Mouse (Mus musculus) spleen, adult 18-20 months (tissue): Measurements from ENCODE around the gene Wnk1.

Source experiments
- DNase-seq, 2 experiments: peaks; one replicate each; pipeline ENCODE4 v3.0.0; 2022; ENCODE audit warnings: mixed read lengths in 2 of 2

The Wnk1 gene

GRCm38 (mm10) chr6:120039668-120040556, 1.4 kb upstream of the Wnk1 start:
- peak; percentile 70 to 82 for DNase-seq

DNA sequence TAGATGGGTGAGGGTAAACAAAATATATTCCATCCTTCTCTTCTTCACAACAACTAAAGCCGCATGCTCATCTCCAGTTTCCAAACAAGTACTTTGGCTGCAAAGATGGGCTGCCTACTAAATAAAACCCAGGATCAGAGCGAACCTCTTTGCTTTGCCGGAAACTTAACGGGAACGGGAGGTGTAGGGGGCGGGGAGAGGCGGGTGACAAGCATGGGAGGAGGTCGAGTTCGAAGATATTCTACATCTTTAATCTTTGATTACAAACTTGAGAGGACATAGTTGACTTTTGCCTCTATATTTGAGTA, 738 bp upstream of the Wnk1 start:
- peak; percentile 16 to 44 for DNase-seq

GRCm38 (mm10) chr6:120037636-120038365, 671 bp downstream of the Wnk1 start:
- DNase-seq, result peak; percentile 77 to 80

DNA sequence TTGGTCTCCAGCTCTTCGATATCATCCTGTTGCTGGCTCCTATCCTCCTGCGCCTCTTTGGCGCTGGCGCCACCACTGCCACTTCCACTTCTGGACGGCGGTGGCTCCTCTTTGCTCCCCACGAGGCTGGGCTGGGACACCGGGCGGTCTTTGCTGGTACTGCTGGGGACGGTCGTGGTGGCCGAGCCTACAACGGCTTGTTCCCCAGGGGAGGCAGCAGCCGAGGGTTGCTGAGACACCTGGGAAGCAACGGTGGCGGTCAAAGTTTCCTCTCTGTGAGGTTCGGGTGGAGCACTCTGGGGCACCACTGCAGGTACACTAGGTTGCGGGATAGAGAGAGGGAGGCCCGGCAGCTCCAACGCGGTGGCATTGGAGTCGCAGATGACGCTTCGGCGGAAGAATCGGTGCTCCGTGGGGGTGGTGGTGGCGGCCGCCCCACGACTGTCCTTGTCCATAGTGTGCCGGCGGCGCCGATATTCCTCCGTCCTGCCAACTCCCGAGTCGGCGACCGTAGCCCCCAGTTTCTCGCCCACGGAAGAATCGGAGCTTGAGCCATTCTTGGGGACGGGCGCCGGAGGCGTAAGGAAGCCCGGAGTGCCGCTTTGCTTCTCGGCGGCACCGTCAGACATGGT, 1.4 kb downstream of the Wnk1 start:
- peak; percentile 56 to 73 for DNase-seq

- no peak for DNase-seq
These were observed 13.9 kb downstream of the Wnk1 start for GRCm38 (mm10) chr6:120024577-120024976.

DNA sequence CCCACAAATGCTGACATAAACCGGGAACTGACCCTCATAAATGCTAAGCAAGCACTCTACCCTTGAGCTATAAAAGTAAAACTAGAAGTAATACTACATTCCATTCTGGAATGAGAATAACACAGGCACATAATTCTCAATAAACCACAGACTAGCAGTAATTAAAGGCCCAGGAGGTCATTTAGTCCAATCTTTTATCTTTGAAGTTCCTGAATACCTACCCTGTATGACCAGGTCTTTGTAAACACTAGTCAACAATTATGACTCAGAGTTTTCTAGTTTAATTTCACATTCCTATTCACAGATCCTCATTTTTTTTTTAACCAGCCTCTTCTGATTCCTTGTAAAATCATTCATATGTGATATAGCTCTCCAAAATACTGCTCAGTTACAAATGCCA, 14.7 kb downstream of the Wnk1 start:
- no peak for DNase-seq

- no peak for DNase-seq
These were observed 16.4 kb downstream of the Wnk1 start for GRCm38 (mm10) chr6:120022042-120022441.

GRCm38 (mm10) chr6:120019697-120020096, 18.8 kb downstream of the Wnk1 start:
- DNase-seq, result no peak

- no peak for DNase-seq
These were observed 25.3 kb downstream of the Wnk1 start for GRCm38 (mm10) chr6:120013125-120013524.

DNA sequence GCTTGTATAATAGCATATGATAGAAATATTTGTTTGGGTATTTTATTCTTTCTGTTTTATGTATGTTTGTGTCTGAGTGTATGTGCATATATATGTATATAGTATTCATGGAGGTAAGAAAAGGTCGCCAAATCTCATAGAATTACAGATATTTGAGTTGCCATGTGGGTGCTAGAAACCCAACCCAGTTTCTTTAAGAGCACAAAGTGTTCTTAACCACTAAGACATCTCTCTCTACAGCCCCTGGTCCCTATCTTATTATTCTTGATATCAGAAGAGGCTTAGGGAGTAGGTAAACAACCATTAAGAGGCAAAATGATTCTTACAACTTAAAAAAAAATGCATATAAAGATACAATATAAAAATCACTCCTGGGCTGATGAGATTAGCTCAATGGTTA, 27.0 kb downstream of the Wnk1 start:
- no peak for DNase-seq

- no peak for DNase-seq
These were observed 27.5 kb downstream of the Wnk1 start for GRCm38 (mm10) chr6:120011001-120011400.

- no peak for DNase-seq
These were observed 27.9 kb downstream of the Wnk1 start for GRCm38 (mm10) chr6:120010535-120010934.

DNA sequence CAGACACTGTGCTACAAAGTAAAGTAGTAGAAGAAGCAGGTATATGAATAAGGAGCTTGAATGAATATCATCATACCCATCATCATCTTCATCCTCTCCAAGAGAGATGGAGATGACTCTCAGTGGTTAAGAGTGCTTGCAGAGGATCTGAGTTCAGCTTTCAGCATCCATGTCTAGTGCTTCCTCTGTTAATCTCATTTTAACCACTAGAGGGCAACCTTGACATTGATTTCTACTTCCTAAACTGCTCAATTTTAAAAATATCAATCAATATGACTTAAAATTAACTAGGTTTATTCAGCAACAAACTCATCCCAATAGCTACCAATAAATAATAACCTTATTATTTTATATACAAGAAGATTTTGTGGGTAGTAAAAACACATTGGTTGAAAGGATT, 36.8 kb downstream of the Wnk1 start:
- DNase-seq, result no peak

- DNase-seq, result no peak
These were observed 42.0 kb downstream of the Wnk1 start for GRCm38 (mm10) chr6:119996480-119996879.

GRCm38 (mm10) chr6:119924235-119925005, 114.1 kb downstream of the Wnk1 start:
- DNase-seq, result no peak

DNA sequence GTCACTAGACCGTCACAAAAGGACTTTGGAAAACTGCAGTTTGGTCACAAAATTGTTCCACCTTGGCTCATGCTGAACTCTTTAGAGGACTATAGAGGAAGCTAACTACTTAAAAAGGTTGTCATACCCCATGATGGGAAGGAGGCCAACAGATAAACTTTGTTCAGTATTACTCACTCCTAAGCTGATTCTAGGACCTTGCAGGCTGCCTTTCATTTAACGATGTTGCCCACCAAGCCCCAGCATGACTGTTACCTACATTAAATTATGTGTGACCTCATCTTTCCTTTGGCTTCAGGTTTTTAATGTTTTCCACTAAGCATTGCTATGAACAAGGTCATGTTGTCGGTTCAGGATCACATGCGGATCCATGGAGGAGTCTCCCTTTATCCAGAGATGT, 115.9 kb downstream of the Wnk1 start:
- DNase-seq, result no peak

DNA sequence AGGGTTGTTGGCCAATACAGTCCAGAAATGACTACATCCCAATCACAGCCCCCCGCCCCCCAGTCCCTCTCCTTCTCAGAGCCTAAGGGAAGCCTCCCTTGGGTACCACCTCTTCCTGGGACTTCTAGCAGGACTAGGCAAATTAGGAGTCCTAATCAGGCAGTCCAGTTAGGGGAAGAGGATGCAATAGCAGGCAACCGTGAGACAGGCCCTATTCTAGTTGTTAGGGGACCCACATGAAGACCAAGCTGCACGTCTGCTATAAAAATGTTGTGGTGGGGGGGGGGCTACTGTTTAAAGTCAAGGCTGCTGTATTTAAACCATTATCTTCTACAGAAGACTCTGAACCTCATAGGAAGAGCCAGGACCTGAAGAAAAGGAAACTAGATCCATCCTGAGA, 116.3 kb downstream of the Wnk1 start:
- no peak for DNase-seq

- DNase-seq, result peak; percentile 10 to 14
These were observed 119.8 kb downstream of the Wnk1 start for GRCm38 (mm10) chr6:119918561-119919181.

GRCm38 (mm10) chr6:119915710-119916109, 122.8 kb downstream of the Wnk1 start:
- no peak for DNase-seq

- no peak for DNase-seq
These were observed 126.4 kb downstream of the Wnk1 start for GRCm38 (mm10) chr6:119912046-119912445.

DNA sequence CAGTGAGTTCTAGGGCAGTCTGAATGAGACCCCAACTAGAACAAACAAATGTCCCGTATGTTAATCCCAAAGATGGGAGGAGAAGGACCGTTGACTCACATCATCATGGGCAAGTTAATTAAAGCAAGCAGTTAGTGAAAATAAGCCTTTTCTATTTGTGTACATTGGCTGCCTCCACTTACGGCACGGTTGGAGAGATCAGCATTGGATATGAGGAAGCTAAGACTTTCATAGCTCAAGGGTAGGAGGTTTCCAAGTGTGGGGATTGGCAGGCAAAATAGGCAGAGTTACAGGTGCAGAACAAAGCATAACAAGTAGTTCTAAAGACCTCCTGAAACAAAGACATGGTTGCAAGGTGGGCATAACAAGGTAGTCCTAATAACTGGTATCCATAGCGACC, 133.0 kb downstream of the Wnk1 start:
- DNase-seq, result no peak

DNA sequence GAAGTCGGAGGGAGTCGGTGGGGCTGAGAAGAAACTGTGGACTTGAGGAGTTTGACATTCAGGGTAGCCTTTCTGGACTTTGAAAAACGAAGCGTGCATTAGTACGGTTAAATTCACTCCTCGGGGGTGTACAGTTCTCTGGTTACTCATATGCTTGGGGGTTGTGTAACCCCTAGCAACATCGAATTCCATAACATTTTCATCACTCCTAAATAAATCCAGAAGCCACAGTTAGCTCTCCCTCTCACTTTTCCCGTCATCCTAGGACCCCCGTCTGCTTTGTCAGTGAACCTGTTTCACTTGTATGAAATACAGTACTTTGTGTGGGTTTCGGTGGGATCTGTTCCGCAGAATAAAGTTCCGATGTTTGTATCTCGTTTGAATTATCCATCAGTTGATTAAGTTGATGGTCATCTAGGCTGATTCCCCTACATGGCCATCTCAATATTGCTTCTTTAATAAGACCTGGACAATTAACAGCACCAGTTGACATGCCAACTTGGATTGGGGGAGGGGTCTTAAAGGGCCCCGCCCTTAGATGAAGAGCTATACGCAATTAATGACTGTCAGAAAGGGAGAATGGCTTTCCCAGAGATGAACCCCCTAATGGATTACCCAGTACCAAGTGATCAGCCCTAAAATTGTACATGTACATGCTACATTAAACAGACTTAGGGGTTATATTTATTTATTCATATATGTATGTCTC, 135.2 kb downstream of the Wnk1 start:
- DNase-seq, result no peak
